Mouse (Mus musculus) olfactory bulb, adult 2 months (tissue): Measurements from ENCODE around the gene Mrm3. TPM values are rescaled to one million over a fixed set of nuclear protein-coding genes. Genes with fewer than 3 reads are reported as not detected.
A peak's percentile ranks its signal among the peaks of the same experiment; 100 is the strongest.

Source experiments
- H3K27ac ChIP-seq: fragments of 200-500 bp; 2 replicates; pipeline ENCODE4 v1.5.1; 2012; ENCODE audit warnings: low read depth, low read length; ENCODE audit not compliant: insufficient read depth
- H3K4me1 ChIP-seq: fragments of 200-500 bp; 2 replicates; pipeline ENCODE4 v1.6.1; 2012; ENCODE audit warnings: low read length; ENCODE audit not compliant: control insufficient read depth, insufficient read depth
- H3K4me3 ChIP-seq: fragments of 200-500 bp; 2 replicates; pipeline ENCODE4 v1.5.1; 2012; ENCODE audit warnings: mild to moderate bottlenecking, low read depth, low read length, moderate library complexity; ENCODE audit not compliant: insufficient read depth
- CTCF ChIP-seq: fragments of 200-500 bp; IDR thresholded peaks from 2 replicates; pipeline ENCODE4 v1.5.1; 2012; ENCODE audit warnings: low read depth, mild to moderate bottlenecking, low read length, moderate library complexity; ENCODE audit not compliant: insufficient read depth
- POLR2A ChIP-seq: fragments of 200-500 bp; IDR thresholded peaks from 2 replicates; pipeline ENCODE4 v1.6.1; 2012; ENCODE audit warnings: mild to moderate bottlenecking, low read depth, low read length, moderate library complexity; ENCODE audit not compliant: insufficient read depth
- WGBS: fragments of 180-500 bp; shearing (Covaris S2); methylation state at CpG from one replicate; pipeline ENCODE4 v1.1.7; 2018; 5-methylcytosine and 5-hydroxymethylcytosine counted together
- polyA plus RNA-seq: library from polyadenylated mRNA; stranded (reverse); fragments of >200 nt; gene quantifications from 2 replicates; pipeline ENCODE4 v1.2.4, GENCODE M21; 2012; ENCODE audit warnings: low replicate concordance; ENCODE audit not compliant: missing spikeins, insufficient read depth, insufficient read length

The Mrm3 gene
- polyA plus RNA-seq, 1 experiment = not detected

GRCm38 (mm10) chr11:76258511-76258910 lies 15.0 kb downstream of the Mrm3 start:
- 78% methylated on average over 6 of the region's 6 CpGs for WGBS

GRCm38 (mm10) chr11:76260208-76261050 lies 16.9 kb downstream of the Mrm3 start:
- Histone ChIP-seq H3K27ac (no peak overlapping the region), H3K4me3 (no peak overlapping the region), H3K4me1 (peaks cover 39% of the 10 kb centered on the region)
- TF ChIP-seq CTCF (no peak), POLR2A (no peak)
- 65% methylated on average over 10 of the region's 10 CpGs for WGBS

More at GRCm38 (mm10) chr11:76258511-76258910, 15.0 kb downstream of the Mrm3 start:
- Histone ChIP-seq H3K27ac (no peak overlapping the region), H3K4me1 (peaks cover 48% of the 10 kb centered on the region), H3K4me3 (no peak overlapping the region)
- no peak for TF ChIP-seq POLR2A

GRCm38 (mm10) chr11:76261224-76261623 lies 17.7 kb downstream of the Mrm3 start:
- Histone ChIP-seq H3K27ac (no peak overlapping the region), H3K4me3 (no peak overlapping the region), H3K4me1 (peaks cover 36% of the 10 kb centered on the region)
- TF ChIP-seq CTCF (no peak), POLR2A (no peak)
- WGBS = 79% methylated on average over 12 of the region's 12 CpGs

GRCm38 (mm10) chr11:76262611-76263351 lies 19.3 kb downstream of the Mrm3 start:
- no peak overlapping the region for H3K27ac ChIP-seq
- 38% methylated on average over 19 of the region's 19 CpGs for WGBS
- TF ChIP-seq POLR2A = no peak
- TF ChIP-seq CTCF = no peak
- H3K4me3 ChIP-seq = no peak overlapping the region
- H3K4me1 ChIP-seq = peaks cover 22% of the 10 kb centered on the region

- no peak for TF ChIP-seq POLR2A
- TF ChIP-seq CTCF = no peak
- 58% methylated on average over 7 of the region's 7 CpGs for WGBS
- H3K4me3 ChIP-seq = no peak overlapping the region
- H3K4me1 ChIP-seq = peaks cover 4% of the 10 kb centered on the region
- no peak overlapping the region for H3K27ac ChIP-seq
Measured at GRCm38 (mm10) chr11:76267550-76267949, 24.0 kb downstream of the Mrm3 start.

- WGBS = 65% methylated on average over 5 of the region's 5 CpGs
- no peak for TF ChIP-seq POLR2A
- TF ChIP-seq CTCF = no peak
- H3K4me3 ChIP-seq = no peak overlapping the region
- H3K27ac ChIP-seq = no peak overlapping the region
- H3K4me1 ChIP-seq = peaks cover 2% of the 10 kb centered on the region
Measured at GRCm38 (mm10) chr11:76268001-76268459, 24.5 kb downstream of the Mrm3 start.

GRCm38 (mm10) chr11:76268521-76269065 lies 25.1 kb downstream of the Mrm3 start:
- peak overlapping the region; percentile 12; the same call in 1 of the 2 replicates for H3K27ac ChIP-seq
- WGBS = 77% methylated on average over 6 of the region's 6 CpGs
- no peak overlapping the region for H3K4me3 ChIP-seq
- no peaks in the 10 kb centered on the region; the same call in 1 of the 2 replicates for H3K4me1 ChIP-seq
- TF ChIP-seq POLR2A (no peak), CTCF (no peak)

- Histone ChIP-seq H3K27ac (no peak overlapping the region), H3K4me1 (no peaks in the 10 kb centered on the region), H3K4me3 (no peak overlapping the region)
- TF ChIP-seq POLR2A (no peak), CTCF (no peak)
- WGBS = 81% methylated on average over 4 of the region's 4 CpGs
Measured at GRCm38 (mm10) chr11:76272440-76272839, 28.9 kb downstream of the Mrm3 start.
